Mouse (Mus musculus) MEL (cell line): ENCODE data around the gene Car12. TPM values are rescaled to one million over a fixed set of nuclear protein-coding genes. Genes with fewer than 3 reads are reported as not detected.

ENCODE experiments used
- DNase-seq: peaks from one replicate; pipeline ENCODE4 v3.0.0; 2011; ENCODE audit warnings: low read depth, low spot score
- H3K27ac ChIP-seq: 2 replicates; pipeline ENCODE4 v1.5.1; 2012; ENCODE audit warnings: low read depth, mild to moderate bottlenecking, control low read depth, low read length, moderate library complexity; ENCODE audit not compliant: control insufficient read depth
- H3K27me3 ChIP-seq, 2 experiments: fragments of 150-350 bp in 1 of 2; sonication (generic) in 1 of 2; 2 replicates each; pipeline ENCODE4 v1.6.1; 2012; ENCODE audit warnings: low read length in 2 of 2, mild to moderate bottlenecking in 2 of 2, improper control_type of control experiment in 1 of 2, moderate library complexity in 1 of 2; ENCODE audit not compliant: insufficient read depth in 2 of 2, control insufficient read depth in 1 of 2
- H3K36me3 ChIP-seq, 2 experiments: 2 replicates each; pipeline ENCODE4 v1.6.1; 2012 to 2014; ENCODE audit warnings: low read length in 2 of 2, improper control_type of control experiment in 1 of 2, inconsistent platforms in 1 of 2, mild to moderate bottlenecking in 1 of 2; ENCODE audit not compliant: insufficient read depth in 2 of 2, control insufficient read depth in 1 of 2
- H3K4me1 ChIP-seq, 2 experiments: fragments of 150-350 bp in 1 of 2; sonication (generic) in 1 of 2; 2 replicates each; pipeline ENCODE4 v1.6.1; 2012; ENCODE audit warnings: low read length in 2 of 2, improper control_type of control experiment in 1 of 2, mild to moderate bottlenecking in 1 of 2; ENCODE audit not compliant: insufficient read depth in 2 of 2, control insufficient read depth in 1 of 2
- H3K4me3 ChIP-seq, 2 experiments: fragments of 150-350 bp in 1 of 2; sonication (generic) in 1 of 2; 2 replicates each; pipeline ENCODE4 v1.5.1; 2012; ENCODE audit warnings: low read depth in 2 of 2, low read length in 2 of 2, mild to moderate bottlenecking in 2 of 2, moderate library complexity in 2 of 2, control low read depth in 1 of 2, improper control_type of control experiment in 1 of 2; ENCODE audit not compliant: control insufficient read depth in 1 of 2, insufficient read depth in 1 of 2
- H3K79me2 ChIP-seq: 2 replicates; pipeline ENCODE4 v1.6.1; 2012; ENCODE audit warnings: mild to moderate bottlenecking, low read length, moderate library complexity; ENCODE audit not compliant: control insufficient read depth, poor library complexity, insufficient read depth
- H3K9ac ChIP-seq: 2 replicates; pipeline ENCODE4 v1.6.1; 2012; ENCODE audit warnings: low read depth, mild to moderate bottlenecking, control low read depth, low read length, moderate library complexity; ENCODE audit not compliant: control insufficient read depth, poor library complexity, severe bottlenecking
- H3K9me3 ChIP-seq: fragments of 150-350 bp; sonication (generic); replicated peaks from 2 replicates; pipeline ENCODE4 v1.6.1; 2012; ENCODE audit warnings: mild to moderate bottlenecking, low read length, improper control_type of control experiment, moderate library complexity; ENCODE audit not compliant: insufficient read depth
- BHLHE40 ChIP-seq: IDR thresholded peaks from 2 replicates; pipeline ENCODE4 v1.6.1; 2012; ENCODE audit warnings: low read depth, mild to moderate bottlenecking, inconsistent platforms, low read length, improper control_type of control experiment, borderline replicate concordance
- CTCF ChIP-seq, 3 experiments: IDR thresholded peaks in 2 of 3; conservative IDR thresholded peaks in 1 of 3; 2 replicates each; pipeline ENCODE4 v1.5.1; 2011 to 2012; ENCODE audit warnings: low read length in 3 of 3, low read depth in 2 of 3, mild to moderate bottlenecking in 2 of 3, improper control_type of control experiment in 1 of 3, inconsistent platforms in 1 of 3, mixed read lengths in 1 of 3, moderate library complexity in 1 of 3; ENCODE audit not compliant: control insufficient read depth in 1 of 3, insufficient read depth in 1 of 3, poor library complexity in 1 of 3, severe bottlenecking in 1 of 3
- GABPA ChIP-seq: IDR thresholded peaks from 2 replicates; pipeline ENCODE4 v1.6.1; 2012; ENCODE audit warnings: low read depth, mild to moderate bottlenecking, inconsistent platforms, low read length, improper control_type of control experiment, moderate library complexity
- HCFC1 ChIP-seq: IDR thresholded peaks from 2 replicates; pipeline ENCODE4 v1.6.1; 2012; ENCODE audit warnings: low read depth, mild to moderate bottlenecking, inconsistent platforms, low read length, improper control_type of control experiment, moderate library complexity
- JUND ChIP-seq: IDR thresholded peaks from 2 replicates; pipeline ENCODE4 v1.6.1; 2011; ENCODE audit warnings: low read depth, mild to moderate bottlenecking, improper control_type of control experiment, low read length
- KAT2A ChIP-seq: conservative IDR thresholded peaks from 2 replicates; pipeline ENCODE4 v1.6.1; 2012; ENCODE audit warnings: low read depth, low read length, improper control_type of control experiment, inconsistent platforms
- MAFK ChIP-seq: IDR thresholded peaks from 2 replicates; pipeline ENCODE4 v1.6.1; 2011; ENCODE audit warnings: low read depth, mild to moderate bottlenecking, low read length, improper control_type of control experiment, borderline replicate concordance
- MAX ChIP-seq: IDR thresholded peaks from 2 replicates; pipeline ENCODE4 v1.6.1; 2011; ENCODE audit warnings: low read length, improper control_type of control experiment
- MAZ ChIP-seq: IDR thresholded peaks from 2 replicates; pipeline ENCODE4 v1.6.1; 2012; ENCODE audit warnings: low read depth, mild to moderate bottlenecking, inconsistent platforms, low read length, improper control_type of control experiment
- MXI1 ChIP-seq: IDR thresholded peaks from 2 replicates; pipeline ENCODE4 v1.6.1; 2011; ENCODE audit warnings: mild to moderate bottlenecking, low read depth, low read length, improper control_type of control experiment
- NELFE ChIP-seq: IDR thresholded peaks from 2 replicates; pipeline ENCODE4 v1.6.1; 2011; ENCODE audit warnings: low read depth, low read length, improper control_type of control experiment
- NRF1 ChIP-seq: IDR thresholded peaks from 2 replicates; pipeline ENCODE4 v1.6.1; 2014; ENCODE audit warnings: low read depth, mild to moderate bottlenecking, inconsistent platforms, low read length, improper control_type of control experiment, moderate library complexity; ENCODE audit not compliant: poor library complexity, insufficient read depth, severe bottlenecking
- POLR2A ChIP-seq, 2 experiments: IDR thresholded peaks; 2 replicates each; pipeline ENCODE4 v1.6.1; 2011 to 2012; ENCODE audit warnings: low read length in 2 of 2, mild to moderate bottlenecking in 2 of 2, control low read depth in 1 of 2, improper control_type of control experiment in 1 of 2, low read depth in 1 of 2, moderate library complexity in 1 of 2; ENCODE audit not compliant: control insufficient read depth in 1 of 2, insufficient read depth in 1 of 2, poor library complexity in 1 of 2
- POLR2AphosphoS2 ChIP-seq: IDR thresholded peaks from 2 replicates; pipeline ENCODE4 v1.6.1; 2011; ENCODE audit warnings: low read length, improper control_type of control experiment
- TAL1 ChIP-seq: IDR thresholded peaks from 2 replicates; pipeline ENCODE4 v1.6.1; 2012; ENCODE audit warnings: mild to moderate bottlenecking, inconsistent platforms, low read length, moderate library complexity, mixed read lengths
- TBP ChIP-seq: IDR thresholded peaks from 2 replicates; pipeline ENCODE4 v1.8.0; 2011; ENCODE audit warnings: low read depth, low read length, improper control_type of control experiment
- USF2 ChIP-seq, 2 experiments: IDR thresholded peaks; 2 replicates each; pipeline ENCODE4 v1.6.1; 2011 to 2012; ENCODE audit warnings: improper control_type of control experiment in 2 of 2, low read length in 2 of 2, borderline replicate concordance in 1 of 2, inconsistent platforms in 1 of 2, low read depth in 1 of 2, mild to moderate bottlenecking in 1 of 2; ENCODE audit not compliant: insufficient read depth in 1 of 2
- ZC3H11A ChIP-seq: IDR thresholded peaks from 2 replicates; pipeline ENCODE4 v1.6.1; 2012; ENCODE audit warnings: low read depth, mild to moderate bottlenecking, inconsistent platforms, low read length, improper control_type of control experiment
- ZKSCAN1 ChIP-seq: IDR thresholded peaks from 2 replicates; pipeline ENCODE4 v1.6.1; 2012; ENCODE audit warnings: low read depth, mild to moderate bottlenecking, inconsistent platforms, low read length, improper control_type of control experiment, moderate library complexity
- ZMIZ1 ChIP-seq: IDR thresholded peaks from 2 replicates; pipeline ENCODE4 v1.6.1; 2012; ENCODE audit warnings: low read depth, mild to moderate bottlenecking, inconsistent platforms, low read length, improper control_type of control experiment, moderate library complexity
- polyA plus RNA-seq, 2 experiments: library from polyadenylated mRNA; stranded (reverse) in 1 of 2; unstranded in 1 of 2; fragments of >175 nt in 1 of 2; fragments of >200 nt in 1 of 2; gene quantifications; 2 replicates each; pipeline versions ENCODE4 v1.2.1 to v1.2.4; 2012; ENCODE audit warnings: low replicate concordance in 2 of 2, low read depth in 1 of 2; ENCODE audit not compliant: insufficient read length in 2 of 2, insufficient read depth in 1 of 2, missing spikeins in 1 of 2
- total RNA-seq: library from RNA; depleted of rRNA; stranded (reverse); fragments of 300-350 nt; gene quantifications from 2 replicates; pipeline ENCODE4 v1.2.3, GENCODE M21; 2012

Car12 gene
- total and polyA plus RNA-seq, 3 experiments, result 0.77 to 1.8 TPM; not detected in 1

GRCm38 (mm10) chr9:66667046-66667445 lies 46.4 kb upstream of the Car12 start:
- H3K27ac ChIP-seq, result no peak overlapping the region
- no peaks in the 10 kb centered on the region for H3K36me3 ChIP-seq
- no peak overlapping the region for H3K4me3 ChIP-seq
- no peak for DNase-seq
- H3K4me1 ChIP-seq, result no peaks in the 10 kb centered on the region
- TF ChIP-seq MXI1 (no peak), BHLHE40 (no peak), USF2 (IDR thresholded peaks at IDR 0.05; ENCODE audit: borderline replicate concordance in 1 of 2, insufficient read depth in 1 of 2, low read depth in 1 of 2, low read length in 2 of 2) (no peak), ZMIZ1 (no peak), KAT2A (no peak), MAZ (no peak), POLR2AphosphoS2 (no peak), HCFC1 (no peak), MAFK (no peak), NELFE (no peak), POLR2A (IDR thresholded peaks at IDR 0.05; ENCODE audit: control insufficient read depth in 1 of 2, insufficient read depth in 1 of 2, low read depth in 1 of 2, low read length in 2 of 2, poor library complexity in 1 of 2) (no peak), JUND (no peak), GABPA (no peak), CTCF (IDR thresholded peaks at IDR 0.05 in 2 of 3, conservative IDR thresholded peaks at IDR 0.05 in 1 of 3; ENCODE audit: control insufficient read depth in 1 of 3, insufficient read depth in 1 of 3, low read depth in 2 of 3, low read length in 3 of 3, poor library complexity in 1 of 3, severe bottlenecking in 1 of 3) (no peak), TBP (no peak), ZKSCAN1 (no peak), ZC3H11A (no peak), TAL1 (no peak), MAX (no peak)
- H3K9me3 ChIP-seq, result no peaks in the 10 kb centered on the region
- H3K9ac ChIP-seq, result no peak overlapping the region
- no peaks in the 10 kb centered on the region for H3K79me2 ChIP-seq
- peaks cover 0 to 2% of the 10 kb centered on the region in 2 experiments; a peak in 1 of 4 replicates for H3K27me3 ChIP-seq

DNA sequence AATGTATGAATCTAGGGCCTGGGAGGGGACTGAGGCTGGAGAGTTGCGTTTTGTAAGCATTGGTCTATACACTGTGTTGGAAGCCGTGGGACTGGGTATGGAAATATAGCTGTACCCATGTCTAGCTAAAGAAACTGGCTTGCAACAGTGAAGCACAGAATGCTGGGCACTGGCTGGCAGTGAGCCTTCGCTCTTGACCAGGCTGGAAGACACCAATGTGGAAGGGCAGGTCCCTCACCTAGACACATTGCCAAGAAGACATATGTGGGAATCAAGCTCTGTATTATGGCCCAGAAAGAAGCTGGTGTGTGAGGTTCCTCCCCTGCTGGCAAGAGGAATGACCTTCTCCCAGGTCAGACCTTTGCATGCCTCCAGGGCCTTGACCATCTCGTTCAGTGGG lies 45.6 kb upstream of the Car12 start:
- no peak for DNase-seq

More for the DNA sequence above, 45.6 kb upstream of the Car12 start:
- no peaks in the 10 kb centered on the region for H3K4me1 ChIP-seq
- H3K36me3 ChIP-seq, result no peaks in the 10 kb centered on the region
- H3K79me2 ChIP-seq, result no peaks in the 10 kb centered on the region
- H3K4me3 ChIP-seq, result no peak overlapping the region
- no peak overlapping the region for H3K27ac ChIP-seq
- H3K9ac ChIP-seq, result no peak overlapping the region
- TF ChIP-seq TBP (no peak), NRF1 (no peak), MAX (no peak), KAT2A (no peak), TAL1 (no peak), MAFK (no peak), ZC3H11A (no peak)
- peaks cover 0 to 2% of the 10 kb centered on the region in 2 experiments; a peak in 1 of 4 replicates for H3K27me3 ChIP-seq
- H3K9me3 ChIP-seq, result no peaks in the 10 kb centered on the region
